Mouse (Mus musculus) lung, embryonic 16.5 days (tissue): ENCODE data around the gene Pabpc4. TPM values are rescaled to one million over a fixed set of nuclear protein-coding genes. Genes with fewer than 3 reads are reported as not detected.
"Not testable (repeated sequence)": the region's sequence is repeated elsewhere in the genome, so short reads cannot be mapped to it uniquely, and the experiment has no call there.

Experiments used
- ATAC-seq: fragments of 200-750 bp; cut with Nextera tagmentation; 2 replicates; pipeline ENCODE4 v1.8.0; 2017; ENCODE audit warnings: low read depth, mild to moderate bottlenecking, moderate library complexity
- H3K27ac ChIP-seq: fragments of 300-500 bp; sonication (generic); 2 replicates; pipeline ENCODE4 v1.5.1; 2014; ENCODE audit warnings: mild to moderate bottlenecking, control low read depth, low read length
- H3K27me3 ChIP-seq: fragments of 300-500 bp; sonication (generic); 2 replicates; pipeline ENCODE4 v1.6.1; 2014; ENCODE audit warnings: low read depth, low read length, mixed read lengths; ENCODE audit not compliant: control insufficient read depth, insufficient read depth
- H3K36me3 ChIP-seq: fragments of 300-500 bp; sonication (generic); 2 replicates; pipeline ENCODE4 v1.6.1; 2014; ENCODE audit warnings: low read length; ENCODE audit not compliant: control insufficient read depth, insufficient read depth
- H3K4me1 ChIP-seq: fragments of 300-500 bp; sonication (generic); replicated peaks from 2 replicates; pipeline ENCODE4 v1.6.1; 2014; ENCODE audit warnings: low read length, mixed read lengths; ENCODE audit not compliant: control insufficient read depth, insufficient read depth
- H3K4me2 ChIP-seq: fragments of 300-500 bp; sonication (generic); 2 replicates; pipeline ENCODE4 v1.6.1; 2014; ENCODE audit warnings: low read depth, low read length, control low read depth
- H3K4me3 ChIP-seq: fragments of 300-500 bp; sonication (generic); 2 replicates; pipeline ENCODE4 v1.5.1; 2014; ENCODE audit warnings: mild to moderate bottlenecking, low read length, control low read depth
- H3K9ac ChIP-seq: fragments of 300-500 bp; sonication (generic); 2 replicates; pipeline ENCODE4 v1.6.1; 2014; ENCODE audit warnings: low read length, control low read depth
- H3K9me3 ChIP-seq: fragments of 300-500 bp; sonication (generic); 2 replicates; pipeline ENCODE4 v1.6.1; 2016; ENCODE audit warnings: low read length; ENCODE audit not compliant: control insufficient read depth
- WGBS: fragments of 180-500 bp; shearing (Covaris S2); extraction: QIAGEN DNeasy Blood & Tissue Kit; methylation state at CpG from one replicate; pipeline ENCODE4 v1.1.7; 2014; 5-methylcytosine and 5-hydroxymethylcytosine counted together
- polyA plus RNA-seq: library from polyadenylated mRNA; unstranded; fragments of >200 nt; fragmentation: Nextera tagmentation; extraction: Ambion mirVana; gene quantifications from 2 replicates; pipeline ENCODE4 v1.2.1, GENCODE M21; 2015

The Pabpc4 gene
- polyA plus RNA-seq, 1 experiment from 2014 or later: 25.4 TPM

DNA sequence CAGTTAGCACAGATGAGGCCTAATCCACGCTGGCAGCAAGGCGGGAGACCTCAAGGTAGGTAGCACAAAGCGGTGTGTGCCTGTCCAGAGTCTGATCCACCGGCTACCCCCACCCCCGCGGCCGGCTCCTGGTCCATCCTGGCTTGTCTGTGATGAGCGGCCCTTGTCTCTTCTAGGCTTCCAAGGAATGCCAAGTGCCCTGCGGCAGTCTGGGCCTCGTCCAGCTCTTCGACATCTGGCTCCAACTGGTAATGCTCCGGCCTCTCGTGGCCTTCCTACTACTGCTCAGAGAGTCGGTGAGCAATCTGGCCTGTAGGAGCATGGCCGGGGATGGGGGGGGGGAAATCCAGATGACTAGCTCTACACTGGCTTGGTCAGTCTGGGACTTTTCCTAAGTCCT is 32.9 kb downstream of the Pabpc4 start:
- H3K27ac ChIP-seq, ATAC-seq, H3K9ac ChIP-seq, H3K27me3 ChIP-seq, H3K9me3 ChIP-seq, H3K4me1 ChIP-seq, H3K4me2 ChIP-seq, H3K4me3 ChIP-seq: not testable (repeated sequence)
- 83% methylated on average over 15 of the region's 15 CpGs for WGBS
- H3K36me3 ChIP-seq: peaks cover 55% of the 10 kb centered on the region

GRCm38 (mm10) chr4:123295516-123296147 is 33.5 kb downstream of the Pabpc4 start:
- Histone ChIP-seq H3K4me2 (no peak overlapping the region), H3K4me1 (no peaks in the 10 kb centered on the region), H3K27ac (no peak overlapping the region), H3K9me3 (no peaks in the 10 kb centered on the region), H3K9ac (no peak overlapping the region), H3K36me3 (peaks cover 55% of the 10 kb centered on the region), H3K27me3 (no peaks in the 10 kb centered on the region), H3K4me3 (no peak overlapping the region)
- WGBS: 84% methylated on average over 21 of the region's 21 CpGs
- no peak; the same call in 1 of the 2 replicates for ATAC-seq

- no peak overlapping the region for H3K9ac ChIP-seq
- H3K4me3 ChIP-seq: no peak overlapping the region
- no peaks in the 10 kb centered on the region for H3K4me1 ChIP-seq
- no peak overlapping the region for H3K27ac ChIP-seq
- H3K36me3 ChIP-seq: peaks cover 53% of the 10 kb centered on the region
- no peaks in the 10 kb centered on the region for H3K9me3 ChIP-seq
- no peak overlapping the region for H3K4me2 ChIP-seq
- H3K27me3 ChIP-seq: no peaks in the 10 kb centered on the region
- WGBS: 85% methylated on average over 5 of the region's 5 CpGs
- ATAC-seq: no peak
Measured at GRCm38 (mm10) chr4:123296148-123296534, 34.0 kb downstream of the Pabpc4 start.

DNA sequence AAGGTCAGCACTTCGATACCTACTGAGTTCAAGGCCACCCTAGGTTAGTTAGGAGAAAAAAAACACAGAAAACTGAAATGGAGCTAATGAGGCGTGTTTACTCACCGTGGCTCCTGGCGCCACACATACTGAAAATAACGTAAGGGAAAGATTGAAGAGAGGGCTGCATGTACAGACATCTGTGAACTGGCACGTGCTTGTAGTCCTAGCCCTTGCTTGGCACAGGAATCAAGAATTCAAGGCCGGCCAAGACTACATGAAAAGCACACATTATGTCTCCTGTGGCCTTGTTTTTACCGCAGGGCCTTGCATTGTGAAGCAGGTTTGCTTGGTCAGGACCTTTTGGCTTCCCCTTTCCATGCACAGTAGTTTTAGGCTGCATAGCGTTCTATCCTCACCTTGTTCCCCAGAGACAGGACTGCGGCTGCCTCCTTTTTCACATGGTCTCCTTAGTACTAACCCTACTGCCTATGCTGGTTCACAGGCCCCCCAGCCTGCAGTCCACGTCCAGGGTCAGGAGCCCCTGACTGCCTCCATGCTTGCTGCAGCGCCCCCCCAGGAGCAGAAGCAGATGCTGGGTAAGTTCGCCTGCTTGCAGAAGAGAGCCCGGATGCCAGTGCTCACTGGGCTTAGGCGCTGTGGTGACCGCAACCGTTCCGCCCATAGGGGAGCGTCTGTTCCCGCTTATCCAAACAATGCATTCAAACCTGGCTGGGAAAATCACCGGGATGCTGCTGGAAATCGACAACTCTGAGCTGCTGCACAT is 35.2 kb downstream of the Pabpc4 start:
- Histone ChIP-seq H3K9ac (no peak overlapping the region), H3K27ac (no peak overlapping the region), H3K4me1 (no peaks in the 10 kb centered on the region), H3K27me3 (no peaks in the 10 kb centered on the region), H3K4me2 (no peak overlapping the region), H3K4me3 (no peak overlapping the region), H3K9me3 (no peaks in the 10 kb centered on the region), H3K36me3 (peaks cover 50% of the 10 kb centered on the region)
- ATAC-seq: no peak
- 90% methylated on average over 22 of the region's 22 CpGs for WGBS

GRCm38 (mm10) chr4:123298226-123298625 is 36.1 kb downstream of the Pabpc4 start:
- Histone ChIP-seq H3K9ac (no peak overlapping the region), H3K27me3 (no peaks in the 10 kb centered on the region), H3K4me2 (no peak overlapping the region), H3K36me3 (peaks cover 49% of the 10 kb centered on the region), H3K27ac (no peak overlapping the region), H3K4me3 (no peak overlapping the region), H3K4me1 (no peaks in the 10 kb centered on the region), H3K9me3 (no peaks in the 10 kb centered on the region)
- 69% methylated on average over 4 of the region's 4 CpGs for WGBS
- no peak for ATAC-seq

DNA sequence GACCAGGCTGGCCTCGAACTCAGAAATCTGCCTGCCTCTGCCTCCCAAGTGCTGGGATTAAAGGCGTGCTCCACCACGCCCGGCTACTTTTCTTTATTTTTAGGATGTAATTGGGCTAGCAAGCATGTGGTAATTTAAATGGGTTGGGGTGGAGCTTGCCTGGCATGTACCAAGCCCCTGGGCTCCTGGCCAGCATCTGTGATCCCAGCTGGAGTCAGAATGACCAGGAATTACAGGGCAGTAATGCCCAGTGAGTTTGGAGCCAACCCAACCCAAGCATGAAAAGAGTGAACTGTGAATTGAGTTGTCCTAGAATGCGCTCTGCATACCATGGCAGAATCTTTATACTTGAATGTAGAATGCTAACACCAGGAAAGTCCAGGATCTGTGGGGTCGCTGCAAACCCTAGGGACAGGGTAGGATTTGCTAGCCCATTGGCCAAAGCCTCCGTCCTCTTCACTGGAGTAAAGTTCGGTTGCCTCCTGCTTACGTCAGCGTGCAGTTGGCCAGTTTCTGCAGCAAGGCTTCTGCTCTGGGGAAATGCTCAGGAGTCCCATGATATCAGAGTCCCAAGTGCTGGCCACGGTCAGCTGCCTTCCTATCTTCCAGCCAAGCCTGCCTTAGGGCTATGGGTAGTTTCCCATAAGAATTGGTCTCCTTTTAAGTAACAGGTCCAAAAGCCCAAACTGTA is 37.0 kb downstream of the Pabpc4 start:
- Histone ChIP-seq H3K9ac (no peak overlapping the region), H3K4me1 (no peaks in the 10 kb centered on the region), H3K36me3 (peaks cover 43% of the 10 kb centered on the region), H3K4me3 (no peak overlapping the region), H3K27me3 (no peaks in the 10 kb centered on the region), H3K9me3 (no peaks in the 10 kb centered on the region), H3K27ac (no peak overlapping the region), H3K4me2 (no peak overlapping the region)
- ATAC-seq: no peak
- WGBS: 94% methylated on average over 11 of the region's 11 CpGs

GRCm38 (mm10) chr4:123305789-123306188 is 43.6 kb downstream of the Pabpc4 start:
- Histone ChIP-seq H3K4me2 (no peak overlapping the region), H3K9ac (no peak overlapping the region), H3K27me3 (no peaks in the 10 kb centered on the region), H3K9me3 (no peaks in the 10 kb centered on the region), H3K4me3 (no peak overlapping the region), H3K4me1 (no peaks in the 10 kb centered on the region), H3K27ac (no peak overlapping the region), H3K36me3 (peaks cover 4% of the 10 kb centered on the region)
- ATAC-seq: peak; percentile 58
- 18% methylated on average over 3 of the region's 3 CpGs for whole genome bisulfite sequencing

- Histone ChIP-seq H3K27me3 (no peaks in the 10 kb centered on the region), H3K9ac (no peak overlapping the region), H3K27ac (no peak overlapping the region), H3K4me1 (no peaks in the 10 kb centered on the region), H3K36me3 (peaks cover 3% of the 10 kb centered on the region; the same call in 1 of the 2 replicates), H3K9me3 (no peaks in the 10 kb centered on the region), H3K4me2 (no peak overlapping the region), H3K4me3 (no peak overlapping the region)
- ATAC-seq: no peak
- 83% methylated on average over 10 of the region's 10 CpGs for WGBS
Measured at GRCm38 (mm10) chr4:123306999-123307398, 44.8 kb downstream of the Pabpc4 start.

- Histone ChIP-seq H3K27me3 (no peaks in the 10 kb centered on the region), H3K27ac (no peak overlapping the region), H3K4me3 (no peak overlapping the region), H3K9me3 (no peaks in the 10 kb centered on the region), H3K4me2 (no peak overlapping the region), H3K9ac (no peak overlapping the region), H3K4me1 (no peaks in the 10 kb centered on the region), H3K36me3 (no peaks in the 10 kb centered on the region)
- no peak for ATAC-seq
- WGBS: 34% methylated on average over 3 of the region's 3 CpGs
Measured at GRCm38 (mm10) chr4:123308292-123308691, 46.1 kb downstream of the Pabpc4 start.
